Mouse (Mus musculus) kidney, adult 9 months (tissue): ENCODE data around the gene Rpa1.

ENCODE experiments used
- DNase-seq: peaks from one replicate; pipeline ENCODE4 v3.0.0; 2022

The Rpa1 gene

DNA sequence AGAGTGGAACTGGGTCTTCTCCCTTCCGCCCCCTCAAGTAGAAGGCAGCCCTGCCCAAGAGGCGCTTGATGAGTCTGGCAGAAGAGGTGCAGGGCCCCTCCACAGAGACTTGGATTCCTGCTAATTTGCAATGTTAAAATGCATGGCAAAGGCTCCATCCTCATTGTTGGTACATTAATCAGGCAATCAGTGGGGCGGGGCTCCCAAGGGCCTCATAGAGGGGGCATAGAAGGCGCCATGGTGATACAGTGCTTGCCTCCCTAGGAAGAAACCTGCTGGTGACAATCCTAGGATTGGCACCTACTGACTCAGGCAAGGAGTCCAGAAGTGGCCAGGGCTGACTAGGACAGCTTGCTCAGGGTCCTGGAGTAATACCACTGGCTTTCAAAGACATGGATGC, 86.4 kb downstream of the Rpa1 start:
- DNase-seq = no peak

DNA sequence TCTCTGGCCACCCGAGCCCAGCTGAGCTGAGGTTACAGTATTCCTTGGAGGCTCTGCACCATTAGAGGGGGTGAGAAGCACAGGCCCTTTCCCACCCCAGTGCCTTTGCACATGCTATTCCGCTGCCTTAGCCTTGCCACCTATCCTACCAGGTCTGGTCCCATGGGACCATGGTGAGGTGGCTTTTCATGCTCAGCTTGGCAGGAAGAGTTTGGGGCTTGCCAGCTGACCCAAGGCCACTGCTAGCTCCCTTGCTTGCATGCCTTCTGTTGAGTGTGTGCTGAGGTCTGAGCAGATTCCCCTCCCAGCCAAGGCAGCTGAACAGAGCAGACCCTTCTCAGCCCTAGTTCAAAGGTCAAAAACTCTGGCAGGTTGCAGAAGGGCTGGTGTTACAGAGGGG, 87.1 kb downstream of the Rpa1 start:
- no peak for DNase-seq

DNA sequence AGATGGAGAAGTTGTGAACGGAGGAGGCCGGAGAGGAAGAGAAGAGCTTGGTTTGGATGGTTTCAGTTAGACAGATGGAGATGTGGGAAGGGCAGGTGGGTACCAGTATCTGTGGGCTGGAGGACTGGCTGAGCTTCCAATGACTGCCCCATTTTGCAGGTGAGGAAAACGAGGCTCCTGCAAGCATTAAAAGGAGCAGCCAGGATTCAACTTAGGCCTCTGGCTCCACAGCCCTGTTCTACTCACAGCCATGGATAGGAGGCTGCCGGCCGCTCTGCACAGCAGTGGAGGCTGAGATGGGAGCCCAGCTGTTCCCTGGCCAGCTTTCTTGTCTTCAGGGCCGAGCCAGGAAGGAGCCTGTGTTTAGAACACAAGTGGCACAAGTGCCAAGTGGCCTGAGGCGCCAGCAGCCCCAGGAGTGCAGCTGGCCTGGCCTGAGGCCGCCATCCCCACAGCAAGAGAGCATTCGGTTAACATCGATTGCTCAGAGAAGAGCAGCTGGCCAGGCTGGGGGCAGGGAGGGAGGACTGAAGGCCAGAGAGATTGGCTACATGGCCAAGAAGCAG, 88.0 kb downstream of the Rpa1 start:
- DNase-seq = no peak

DNA sequence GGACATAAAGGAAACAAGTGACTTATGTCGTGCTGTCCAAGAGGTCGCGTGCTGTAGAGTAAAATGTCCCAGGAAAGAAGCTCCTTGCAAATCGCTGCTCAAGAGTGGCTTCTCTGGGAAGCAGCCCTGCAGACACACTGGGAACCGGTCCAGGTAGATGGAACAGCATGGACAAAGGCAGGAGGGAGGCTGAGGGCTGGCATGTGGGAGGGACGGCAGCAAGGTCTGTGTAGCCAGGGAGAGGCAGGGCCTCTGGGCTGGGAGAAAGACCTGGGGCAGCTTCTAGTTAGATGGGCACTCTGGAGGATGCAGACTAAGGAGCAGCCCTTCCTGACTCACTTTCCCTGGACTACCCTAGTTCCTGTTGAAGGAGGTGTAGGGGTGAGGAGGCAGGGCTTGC, 88.7 kb downstream of the Rpa1 start:
- no peak for DNase-seq

DNA sequence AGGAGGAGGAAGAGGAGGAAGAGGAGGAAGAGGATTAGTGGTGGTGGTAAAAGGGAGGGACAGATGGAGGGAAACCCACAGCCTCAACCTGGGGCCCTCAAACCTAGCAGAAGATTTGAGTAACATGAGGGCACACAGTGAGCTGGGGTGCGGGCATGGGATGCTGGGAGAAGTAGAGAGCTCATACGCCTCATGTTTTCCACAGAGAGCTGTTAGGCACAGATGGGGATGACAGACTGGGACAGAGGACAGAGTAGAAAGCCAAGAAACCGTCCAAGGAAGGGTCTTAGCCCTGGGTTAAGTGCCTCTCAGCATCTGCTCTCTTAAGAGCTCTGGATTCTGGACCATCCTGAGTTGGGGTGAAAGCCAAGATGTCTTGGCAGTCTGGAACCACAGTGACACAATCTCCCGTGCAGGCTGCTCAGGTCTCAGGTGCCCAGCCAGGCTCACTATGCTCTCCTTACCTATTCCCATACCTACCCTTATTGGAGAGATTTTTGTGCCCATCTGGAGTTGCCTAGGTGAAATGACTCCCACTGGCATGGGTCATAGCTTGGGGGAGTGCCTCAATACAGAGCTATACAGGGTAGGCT, 91.0 kb downstream of the Rpa1 start:
- DNase-seq = no peak

DNA sequence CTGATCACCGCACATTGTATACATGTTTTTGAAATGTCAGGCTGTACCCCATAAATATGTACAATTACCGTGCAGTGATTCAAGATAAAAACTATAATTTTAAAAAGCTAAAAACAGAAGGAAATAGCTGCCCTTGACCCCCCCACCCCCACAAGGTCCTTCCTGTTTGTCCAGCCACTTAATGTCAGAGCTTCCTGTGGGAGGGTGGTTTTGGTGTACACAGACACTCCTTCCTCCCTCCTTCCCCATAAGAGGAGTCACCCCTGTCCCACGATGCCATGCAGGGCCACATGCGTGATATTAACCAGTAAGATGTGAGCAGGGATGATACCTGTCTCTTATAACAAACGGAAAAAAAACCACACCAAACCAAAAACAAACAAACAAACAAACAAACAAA, 92.8 kb downstream of the Rpa1 start:
- no peak for DNase-seq

DNA sequence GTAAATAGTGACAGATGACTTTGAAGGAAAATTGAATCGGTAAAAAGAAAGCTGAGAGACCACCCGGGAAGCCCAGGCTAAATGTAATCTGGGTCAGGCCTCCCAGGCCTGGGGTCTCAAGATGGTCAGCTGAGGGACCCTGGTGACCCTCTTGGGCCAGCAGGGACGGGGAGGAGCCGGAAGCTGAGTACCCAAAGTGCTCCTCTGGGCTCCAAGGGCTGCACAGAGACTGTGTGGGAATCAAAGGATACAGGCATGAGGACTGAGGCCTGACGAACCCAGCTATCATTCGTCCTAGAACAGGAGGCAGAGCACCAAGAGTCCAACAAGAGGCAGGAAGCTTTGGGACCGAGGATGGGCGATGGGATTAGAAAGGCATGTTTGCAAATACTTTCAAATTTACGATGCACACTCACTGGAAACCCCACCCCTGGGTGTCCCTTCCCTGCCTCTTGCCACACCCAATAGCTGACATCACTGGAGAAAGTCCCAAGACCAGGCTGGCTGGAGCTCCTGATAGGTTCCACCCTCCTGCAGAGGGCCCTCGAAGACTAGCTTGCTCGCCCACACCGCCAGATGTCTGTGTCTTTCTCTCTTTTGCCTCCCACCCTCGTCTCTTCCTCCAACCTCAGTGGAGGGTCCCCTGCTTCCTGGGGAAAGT, 93.7 kb downstream of the Rpa1 start:
- peak; percentile 65 for DNase-seq

DNA sequence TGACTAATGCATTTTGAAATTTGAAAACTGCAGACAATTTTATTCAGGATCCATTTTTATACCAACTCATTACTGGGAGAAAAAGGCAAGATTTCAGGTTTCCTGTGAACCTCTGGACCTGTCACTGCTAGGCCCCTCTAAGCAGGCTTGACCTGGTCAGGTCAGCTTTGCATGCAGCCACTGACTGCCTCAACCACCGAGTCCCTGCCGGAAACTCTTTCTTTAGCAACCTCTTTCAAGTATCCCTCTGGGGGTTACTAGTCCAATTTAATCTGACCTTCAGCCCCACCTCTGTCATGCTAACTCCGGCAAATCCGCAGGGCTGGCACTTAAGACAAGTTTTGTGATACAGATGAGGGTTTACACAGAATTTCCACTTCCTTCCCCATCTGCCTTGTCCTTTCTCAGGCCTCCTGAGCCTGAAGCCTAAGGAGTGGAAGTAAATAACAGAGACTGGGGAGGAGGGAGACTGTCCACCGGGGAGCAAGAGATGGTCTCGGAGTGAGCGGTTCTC, 96.5 kb downstream of the Rpa1 start:
- no peak for DNase-seq

DNA sequence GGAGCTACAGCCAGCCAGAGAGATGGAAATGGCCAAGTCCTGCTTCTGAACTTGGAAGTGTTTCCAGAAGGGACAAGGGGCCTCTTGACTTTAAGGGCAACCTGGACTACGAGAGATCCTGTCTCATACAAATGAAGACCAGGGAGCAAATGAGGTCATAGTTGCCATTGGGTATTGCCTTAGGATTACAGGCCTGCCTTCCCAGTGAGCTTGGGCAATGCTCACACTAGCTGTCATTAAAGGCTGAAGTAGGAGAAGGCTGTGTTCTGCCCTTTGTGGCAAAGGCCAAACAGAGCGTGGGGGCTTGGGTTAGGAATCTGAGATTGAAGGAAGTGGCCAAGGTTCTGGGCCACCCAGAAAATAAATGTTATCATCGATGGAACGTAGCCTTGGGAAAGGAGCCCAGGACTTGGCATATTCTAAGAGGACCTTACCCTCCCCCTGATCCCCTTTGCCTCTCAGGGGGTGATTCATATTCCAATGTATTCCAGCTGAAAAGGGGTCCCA, 97.1 kb downstream of the Rpa1 start:
- no peak for DNase-seq

DNA sequence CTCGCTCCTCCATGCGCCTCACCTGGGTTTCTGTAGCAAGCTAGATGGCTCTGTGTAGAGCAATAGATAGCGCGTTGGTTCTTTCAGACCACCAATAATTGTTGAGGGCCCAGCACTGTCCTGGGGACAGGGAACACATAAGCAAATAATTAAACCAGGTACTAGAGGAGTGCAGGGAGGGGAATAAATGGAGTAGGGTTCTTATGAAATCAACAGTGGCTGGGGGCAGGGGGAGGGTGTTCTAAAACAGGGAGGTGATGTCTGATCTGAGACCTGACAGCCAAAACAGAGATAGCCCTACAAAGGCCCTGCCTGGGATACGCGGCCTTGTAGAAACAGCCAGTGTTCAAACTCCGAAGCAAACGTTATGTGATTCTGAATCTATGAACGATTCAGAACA, 98.5 kb downstream of the Rpa1 start:
- peak; percentile 43 for DNase-seq
